Mouse (Mus musculus): ENCODE measurements around the gene Ikbke. TPM values are rescaled to one million over a fixed set of nuclear protein-coding genes. Genes with fewer than 3 reads are reported as not detected.

Gene Ikbke
- polyA plus RNA-seq, 1 experiment from 2014 or later = 0.55 TPM

DNA sequence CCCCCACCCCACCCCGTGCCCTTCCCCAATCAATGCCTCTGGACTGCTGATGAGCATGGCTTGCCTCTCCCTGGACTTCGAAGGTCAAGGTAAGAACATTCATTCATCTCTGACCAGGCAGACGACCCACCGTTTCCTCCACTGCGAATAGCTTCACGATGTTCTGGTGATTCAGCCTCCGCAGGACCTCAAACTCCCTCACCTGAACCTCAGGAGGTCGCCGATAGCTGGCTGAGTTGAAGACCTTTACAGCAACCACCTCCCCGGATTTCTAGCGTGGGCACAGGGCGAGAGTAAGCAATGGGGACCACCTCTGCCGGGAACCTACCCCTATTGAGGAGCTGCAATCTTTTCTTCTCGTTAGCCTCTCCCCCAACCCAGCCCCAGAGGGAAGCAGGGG lies 3.8 kb downstream of the Ikbke start:
- Histone ChIP-seq H3K4me2 (no peak overlapping the region), H3K36me3 (ENCODE audit: control insufficient read depth, insufficient read depth, low read length) (no peaks in the 10 kb centered on the region), H3K27me3 (ENCODE audit: control insufficient read depth, insufficient read depth, low read length) (no peaks in the 10 kb centered on the region), H3K4me1 (ENCODE audit: control insufficient read depth, insufficient read depth, low read length) (no peaks in the 10 kb centered on the region), H3K9ac (ENCODE audit: low read length) (no peak overlapping the region), H3K9me3 (ENCODE audit: control insufficient read depth, low read length) (no peaks in the 10 kb centered on the region), H3K4me3 (ENCODE audit: low read depth, low read length) (no peak overlapping the region), H3K27ac (ENCODE audit: low read depth, low read length) (no peak overlapping the region)
- WGBS = 77% methylated on average over 14 of the region's 14 CpGs
- ATAC-seq (ENCODE audit: low FRiP score) (no peak), DNase-seq (ENCODE audit: low spot score, missing footprints) (no peak)

DNA sequence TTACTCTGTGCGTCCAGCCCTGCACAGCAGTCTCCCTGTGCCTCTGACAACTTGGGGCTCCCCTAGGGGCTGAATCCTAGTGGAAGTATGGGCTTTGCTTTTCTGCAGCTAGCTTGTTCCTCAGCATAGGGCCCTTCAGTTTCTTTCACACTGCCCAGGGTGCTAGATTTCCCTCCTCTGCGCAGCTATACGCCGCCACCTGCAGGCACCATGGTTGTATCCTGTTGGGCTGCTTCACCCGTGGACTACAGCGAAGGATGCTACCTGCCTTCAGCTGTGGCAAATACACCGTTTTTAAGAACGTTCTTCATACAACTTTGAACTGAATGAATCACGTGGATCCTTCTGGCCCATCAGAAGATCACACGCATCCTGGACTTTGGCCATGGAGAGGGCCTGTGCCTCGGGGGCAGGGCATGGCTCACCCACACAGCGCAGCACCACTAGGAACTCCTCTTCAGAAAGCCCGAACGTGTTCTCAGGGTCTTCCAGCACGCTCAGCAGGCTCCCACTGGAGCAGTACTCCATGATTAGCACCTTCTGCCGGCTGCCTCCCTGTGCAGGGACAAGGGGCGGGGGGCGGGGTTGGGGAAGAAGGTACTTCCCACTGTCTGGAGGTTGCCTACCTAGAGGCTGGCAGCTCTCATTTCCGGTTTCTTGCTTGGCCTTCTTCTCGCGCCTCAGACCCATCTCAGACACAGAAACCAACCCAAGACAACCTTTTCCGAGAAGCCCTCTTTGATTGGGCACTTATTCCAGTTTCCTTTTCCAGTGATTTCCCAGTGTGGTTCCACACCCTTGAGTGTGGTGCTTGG lies 4.5 kb downstream of the Ikbke start:
- H3K9ac ChIP-seq (ENCODE audit: low read length) = no peak overlapping the region
- no peaks in the 10 kb centered on the region for H3K27me3 ChIP-seq (ENCODE audit: control insufficient read depth, insufficient read depth, low read length)
- H3K9me3 ChIP-seq (ENCODE audit: control insufficient read depth, low read length) = no peaks in the 10 kb centered on the region
- DNase-seq (ENCODE audit: low spot score, missing footprints) (no peak), ATAC-seq (ENCODE audit: low FRiP score) (no peak)
- no peak overlapping the region for H3K27ac ChIP-seq (ENCODE audit: low read depth, low read length)
- no peak overlapping the region for H3K4me2 ChIP-seq
- H3K36me3 ChIP-seq (ENCODE audit: control insufficient read depth, insufficient read depth, low read length) = no peaks in the 10 kb centered on the region
- no peak overlapping the region for H3K4me3 ChIP-seq (ENCODE audit: low read depth, low read length)
- peaks cover 1% of the 10 kb centered on the region; the same call in 1 of the 2 replicates for H3K4me1 ChIP-seq (ENCODE audit: control insufficient read depth, insufficient read depth, low read length)
- WGBS = 50% methylated on average over 22 of the region's 22 CpGs

DNA sequence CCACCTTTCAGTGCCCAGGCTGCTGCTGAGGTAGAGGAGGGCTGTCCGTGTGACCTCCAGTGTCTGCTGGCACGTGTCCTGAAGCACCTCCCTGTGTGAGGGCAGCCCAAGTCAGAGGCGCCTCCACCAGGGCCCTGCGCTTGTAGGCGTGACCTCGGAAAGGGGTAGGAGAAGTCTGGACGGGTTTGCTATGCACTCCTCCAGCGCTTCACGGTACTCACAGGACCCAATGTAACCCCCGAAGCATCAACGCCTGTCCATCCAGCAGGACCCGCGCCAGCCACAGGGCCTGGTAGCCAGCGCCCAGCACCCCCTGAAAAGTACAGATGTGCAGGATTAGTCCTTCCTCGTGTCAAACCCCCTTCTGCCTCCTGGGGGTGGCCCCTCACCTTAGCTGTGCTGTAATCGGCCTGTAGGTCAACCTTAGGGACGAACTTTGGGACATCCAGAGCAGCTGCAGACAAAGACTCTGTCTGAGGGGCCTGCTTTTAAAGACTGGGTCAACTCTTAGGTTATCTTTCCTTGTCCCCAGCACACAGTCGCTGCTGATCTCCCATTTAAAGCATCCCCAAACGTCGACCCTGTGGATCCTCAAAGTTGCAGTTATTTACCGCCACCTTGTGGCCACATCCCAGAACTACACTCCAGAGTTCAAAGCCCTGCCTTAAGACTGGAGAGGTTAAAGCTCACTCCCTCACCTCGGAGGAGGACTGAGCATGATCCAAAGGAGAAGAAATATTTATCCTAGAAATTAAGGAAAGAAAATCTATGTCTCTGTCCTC lies 9.4 kb downstream of the Ikbke start:
- H3K9me3 ChIP-seq (ENCODE audit: control insufficient read depth, low read length) = no peaks in the 10 kb centered on the region
- H3K36me3 ChIP-seq (ENCODE audit: control insufficient read depth, insufficient read depth, low read length) = no peaks in the 10 kb centered on the region
- 28% methylated on average over 22 of the region's 22 CpGs for whole genome bisulfite sequencing
- H3K4me3 ChIP-seq (ENCODE audit: low read depth, low read length) = no peak overlapping the region
- H3K9ac ChIP-seq (ENCODE audit: low read length) = peak overlapping the region; percentile 14; the same call in 1 of the 2 replicates
- H3K27me3 ChIP-seq (ENCODE audit: control insufficient read depth, insufficient read depth, low read length) = no peaks in the 10 kb centered on the region
- peaks cover 5% of the 10 kb centered on the region; the same call in 1 of the 2 replicates for H3K4me1 ChIP-seq (ENCODE audit: control insufficient read depth, insufficient read depth, low read length)
- H3K4me2 ChIP-seq = peak overlapping the region; percentile 5; the same call in 1 of the 2 replicates
- H3K27ac ChIP-seq (ENCODE audit: low read depth, low read length) = no peak overlapping the region
- DNase-seq (ENCODE audit: low spot score, missing footprints) (peak; percentile 98), ATAC-seq (ENCODE audit: low FRiP score) (peak; percentile 70)

DNA sequence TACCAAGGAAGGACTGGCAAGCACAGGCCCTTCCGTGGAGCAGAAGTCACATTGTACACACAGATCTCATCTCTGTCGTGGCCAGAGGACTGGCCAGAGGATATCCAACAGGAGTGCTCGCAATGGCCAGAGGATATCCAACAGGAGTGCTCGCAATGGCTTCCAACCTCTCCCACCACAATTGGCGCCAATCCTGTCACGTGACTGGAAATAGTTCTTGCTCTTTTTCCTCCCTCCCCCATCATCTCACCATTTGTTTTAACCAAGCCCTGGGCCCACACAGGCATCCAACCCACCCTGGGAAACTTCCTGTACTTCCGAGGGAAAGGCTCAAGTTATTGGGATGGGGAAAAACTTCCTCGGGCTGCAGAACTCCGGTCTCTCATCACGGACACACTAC lies 10.6 kb downstream of the Ikbke start:
- H3K4me1 ChIP-seq (ENCODE audit: control insufficient read depth, insufficient read depth, low read length) = peaks cover 5% of the 10 kb centered on the region; the same call in 1 of the 2 replicates
- no peak overlapping the region for H3K4me3 ChIP-seq (ENCODE audit: low read depth, low read length)
- no peaks in the 10 kb centered on the region for H3K27me3 ChIP-seq (ENCODE audit: control insufficient read depth, insufficient read depth, low read length)
- no peaks in the 10 kb centered on the region for H3K36me3 ChIP-seq (ENCODE audit: control insufficient read depth, insufficient read depth, low read length)
- H3K27ac ChIP-seq (ENCODE audit: low read depth, low read length) = no peak overlapping the region
- 86% methylated on average over 10 of the region's 10 CpGs for WGBS
- no peak overlapping the region for H3K4me2 ChIP-seq
- DNase-seq (ENCODE audit: low spot score, missing footprints) (no peak), ATAC-seq (ENCODE audit: low FRiP score) (no peak)
- H3K9me3 ChIP-seq (ENCODE audit: control insufficient read depth, low read length) = no peaks in the 10 kb centered on the region
- H3K9ac ChIP-seq (ENCODE audit: low read length) = no peak overlapping the region

DNA sequence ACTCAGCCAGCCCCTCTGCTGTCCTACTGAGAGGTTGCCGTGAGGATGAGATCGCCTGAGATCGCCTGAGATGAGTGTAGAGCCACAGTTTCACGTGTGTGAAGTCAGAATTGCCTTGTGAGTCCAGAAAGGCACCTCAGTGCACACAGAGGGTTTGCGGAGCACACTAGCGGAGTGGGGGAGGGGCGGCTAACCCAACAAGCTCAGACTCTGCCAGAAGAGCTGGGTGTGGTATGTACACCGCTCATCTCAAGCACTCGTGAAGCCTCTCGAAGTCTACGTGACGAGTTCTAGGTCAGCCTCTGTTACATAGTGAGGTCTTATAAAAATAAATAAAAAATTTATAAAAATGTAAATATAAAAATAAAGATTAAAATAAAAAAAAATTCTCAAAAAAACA lies 15.5 kb downstream of the Ikbke start:
- Histone ChIP-seq H3K9me3 (ENCODE audit: control insufficient read depth, low read length) (no peaks in the 10 kb centered on the region), H3K27me3 (ENCODE audit: control insufficient read depth, insufficient read depth, low read length) (no peaks in the 10 kb centered on the region), H3K4me2 (no peak overlapping the region), H3K4me1 (ENCODE audit: control insufficient read depth, insufficient read depth, low read length) (no peaks in the 10 kb centered on the region), H3K4me3 (ENCODE audit: low read depth, low read length) (no peak overlapping the region), H3K36me3 (ENCODE audit: control insufficient read depth, insufficient read depth, low read length) (no peaks in the 10 kb centered on the region), H3K9ac (ENCODE audit: low read length) (no peak overlapping the region), H3K27ac (ENCODE audit: low read depth, low read length) (no peak overlapping the region)
- DNase-seq (ENCODE audit: low spot score, missing footprints) (no peak), ATAC-seq (ENCODE audit: low FRiP score) (no peak)
- 74% methylated on average over 12 of the region's 12 CpGs for WGBS

DNA sequence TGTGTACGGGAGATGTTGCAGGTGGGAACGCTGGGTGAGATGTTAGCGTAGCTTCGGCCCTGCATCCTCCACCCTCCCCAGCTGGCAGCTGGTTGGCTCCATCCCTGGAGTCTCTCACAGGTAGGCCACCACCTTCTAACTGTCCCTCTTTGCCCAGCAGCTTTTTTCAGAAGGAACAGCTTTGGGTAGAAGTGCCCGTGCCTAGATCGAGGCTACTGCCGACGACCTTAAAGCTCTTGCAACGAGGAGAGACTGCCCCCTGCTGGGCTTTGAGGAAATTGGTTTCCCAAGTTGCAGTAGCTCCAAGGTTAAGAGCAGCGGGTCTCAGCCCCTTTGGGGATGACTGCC lies 19.1 kb downstream of the Ikbke start:
- WGBS = 38% methylated on average over 10 of the region's 10 CpGs
- DNase-seq (ENCODE audit: low spot score, missing footprints) (peak; percentile 95), ATAC-seq (ENCODE audit: low FRiP score) (peak; percentile 27; the same call in 1 of the 2 replicates)
- Histone ChIP-seq H3K4me2 (no peak overlapping the region), H3K4me3 (ENCODE audit: low read depth, low read length) (no peak overlapping the region), H3K4me1 (ENCODE audit: control insufficient read depth, insufficient read depth, low read length) (no peaks in the 10 kb centered on the region), H3K27ac (ENCODE audit: low read depth, low read length) (no peak overlapping the region), H3K36me3 (ENCODE audit: control insufficient read depth, insufficient read depth, low read length) (no peaks in the 10 kb centered on the region), H3K9ac (ENCODE audit: low read length) (no peak overlapping the region), H3K27me3 (ENCODE audit: control insufficient read depth, insufficient read depth, low read length) (no peaks in the 10 kb centered on the region), H3K9me3 (ENCODE audit: control insufficient read depth, low read length) (no peaks in the 10 kb centered on the region)

DNA sequence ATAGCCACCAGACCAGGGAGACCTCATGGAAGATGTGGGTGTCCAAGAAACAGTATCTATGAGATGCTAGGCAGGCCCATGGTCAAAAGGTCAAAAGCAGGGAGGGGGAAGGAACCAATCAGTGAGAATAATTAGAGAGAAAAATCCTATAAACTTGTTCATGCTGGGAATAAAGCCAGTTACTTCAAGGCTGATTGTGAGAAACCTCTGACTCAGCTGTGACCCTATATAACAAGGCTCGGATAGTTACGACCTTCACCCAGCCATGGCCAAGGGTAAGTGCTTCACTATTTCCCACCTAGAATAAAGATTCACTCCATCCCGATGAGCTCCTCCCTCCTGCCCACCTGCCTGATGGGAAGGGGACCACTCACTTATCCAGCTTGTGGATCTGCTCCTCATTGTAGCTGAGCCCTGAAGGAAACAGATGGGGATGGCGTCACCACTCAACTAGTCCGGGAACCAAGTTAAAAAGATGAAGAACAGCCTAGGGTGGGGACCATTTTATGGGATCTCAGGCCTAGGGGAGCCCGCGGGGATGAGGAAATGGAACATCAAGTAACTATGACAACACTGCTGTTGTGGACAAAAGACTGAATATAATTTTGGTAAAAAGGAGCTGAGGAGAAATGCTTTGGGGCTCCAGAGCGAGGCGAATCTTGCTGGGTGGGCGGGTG lies 19.6 kb downstream of the Ikbke start:
- Histone ChIP-seq H3K9me3 (ENCODE audit: control insufficient read depth, low read length) (no peaks in the 10 kb centered on the region), H3K27me3 (ENCODE audit: control insufficient read depth, insufficient read depth, low read length) (no peaks in the 10 kb centered on the region), H3K27ac (ENCODE audit: low read depth, low read length) (no peak overlapping the region), H3K4me2 (no peak overlapping the region), H3K4me1 (ENCODE audit: control insufficient read depth, insufficient read depth, low read length) (no peaks in the 10 kb centered on the region), H3K36me3 (ENCODE audit: control insufficient read depth, insufficient read depth, low read length) (no peaks in the 10 kb centered on the region), H3K9ac (ENCODE audit: low read length) (no peak overlapping the region), H3K4me3 (ENCODE audit: low read depth, low read length) (no peak overlapping the region)
- no peak for DNase-seq (ENCODE audit: low spot score, missing footprints)
- WGBS = 72% methylated on average over 10 of the region's 10 CpGs
- ATAC-seq (ENCODE audit: low FRiP score) = no peak

DNA sequence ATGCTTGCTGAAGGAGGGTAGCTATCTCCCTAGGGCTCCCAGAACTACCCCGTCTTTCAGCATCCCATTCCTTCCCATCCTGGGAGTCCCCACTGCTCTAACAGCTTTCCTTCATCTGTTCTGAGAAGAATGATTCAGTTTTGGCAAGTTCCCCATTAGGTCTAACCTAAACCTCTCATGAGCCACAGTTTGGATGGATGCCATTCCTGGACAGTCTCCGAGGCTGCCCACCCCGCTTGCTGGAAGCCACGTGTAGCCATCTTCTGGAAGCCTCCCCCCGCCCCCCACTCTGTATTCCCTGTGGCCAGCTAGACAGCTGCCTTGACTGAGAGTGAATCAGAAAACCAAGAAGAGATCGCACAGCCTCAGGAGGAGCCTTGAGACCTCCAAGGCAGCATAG lies 22.1 kb downstream of the Ikbke start:
- H3K27ac ChIP-seq (ENCODE audit: low read depth, low read length) = no peak overlapping the region

More for the DNA sequence above, 22.1 kb downstream of the Ikbke start:
- WGBS = 85% methylated on average over 6 of the region's 6 CpGs
- Histone ChIP-seq H3K36me3 (ENCODE audit: control insufficient read depth, insufficient read depth, low read length) (no peaks in the 10 kb centered on the region), H3K4me3 (ENCODE audit: low read depth, low read length) (no peak overlapping the region), H3K4me2 (no peak overlapping the region), H3K4me1 (ENCODE audit: control insufficient read depth, insufficient read depth, low read length) (no peaks in the 10 kb centered on the region), H3K9ac (ENCODE audit: low read length) (no peak overlapping the region), H3K27me3 (ENCODE audit: control insufficient read depth, insufficient read depth, low read length) (no peaks in the 10 kb centered on the region), H3K9me3 (ENCODE audit: control insufficient read depth, low read length) (no peaks in the 10 kb centered on the region)
- ATAC-seq (ENCODE audit: low FRiP score) = no peak
- DNase-seq (ENCODE audit: low spot score, missing footprints) = no peak
